Mouse (Mus musculus) embryo, embryonic 11.5 days (tissue): ENCODE results near the gene Capza2.

Source experiments
- DNase-seq: peaks from one replicate; pipeline ENCODE4 v3.0.0-alpha.2; 2012; ENCODE audit warnings: low read depth, low spot score

Capza2 gene

DNA sequence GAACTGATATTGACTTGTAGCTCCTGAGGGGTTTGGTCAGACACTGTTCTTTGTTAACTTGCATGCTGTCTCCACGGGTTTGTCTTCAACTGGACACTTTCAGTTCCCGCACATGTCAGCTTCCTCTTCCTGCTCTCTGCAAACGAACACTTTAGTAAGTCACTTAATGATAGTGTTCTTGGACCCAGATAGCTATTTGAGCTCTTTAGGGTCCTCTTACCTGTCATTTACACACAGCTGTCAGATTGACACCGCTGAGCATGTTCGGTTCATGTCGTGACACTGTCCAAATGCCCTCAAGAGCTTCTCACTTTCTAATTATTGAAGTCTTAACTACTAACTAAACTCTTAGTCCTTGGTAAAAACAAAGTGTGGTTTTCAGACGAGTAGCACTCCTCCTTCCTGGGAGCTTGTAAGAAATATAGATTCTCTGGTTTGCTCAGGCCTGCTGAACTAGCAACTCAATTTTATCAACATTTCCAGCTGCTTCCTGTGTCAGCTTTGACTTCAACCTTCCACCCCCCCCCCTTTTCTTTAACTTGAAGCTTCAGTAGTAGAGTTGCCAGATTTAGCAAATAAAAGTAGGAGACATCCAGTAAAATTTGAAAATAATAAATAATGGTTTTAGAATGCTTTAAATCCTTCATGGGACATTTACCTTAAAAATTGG is at the start of gene Capza2:
Gene Capza2 (plus strand): TSS at position 620 of the 670 bp plus-strand sequence.
- DNase-seq: no peak

DNA sequence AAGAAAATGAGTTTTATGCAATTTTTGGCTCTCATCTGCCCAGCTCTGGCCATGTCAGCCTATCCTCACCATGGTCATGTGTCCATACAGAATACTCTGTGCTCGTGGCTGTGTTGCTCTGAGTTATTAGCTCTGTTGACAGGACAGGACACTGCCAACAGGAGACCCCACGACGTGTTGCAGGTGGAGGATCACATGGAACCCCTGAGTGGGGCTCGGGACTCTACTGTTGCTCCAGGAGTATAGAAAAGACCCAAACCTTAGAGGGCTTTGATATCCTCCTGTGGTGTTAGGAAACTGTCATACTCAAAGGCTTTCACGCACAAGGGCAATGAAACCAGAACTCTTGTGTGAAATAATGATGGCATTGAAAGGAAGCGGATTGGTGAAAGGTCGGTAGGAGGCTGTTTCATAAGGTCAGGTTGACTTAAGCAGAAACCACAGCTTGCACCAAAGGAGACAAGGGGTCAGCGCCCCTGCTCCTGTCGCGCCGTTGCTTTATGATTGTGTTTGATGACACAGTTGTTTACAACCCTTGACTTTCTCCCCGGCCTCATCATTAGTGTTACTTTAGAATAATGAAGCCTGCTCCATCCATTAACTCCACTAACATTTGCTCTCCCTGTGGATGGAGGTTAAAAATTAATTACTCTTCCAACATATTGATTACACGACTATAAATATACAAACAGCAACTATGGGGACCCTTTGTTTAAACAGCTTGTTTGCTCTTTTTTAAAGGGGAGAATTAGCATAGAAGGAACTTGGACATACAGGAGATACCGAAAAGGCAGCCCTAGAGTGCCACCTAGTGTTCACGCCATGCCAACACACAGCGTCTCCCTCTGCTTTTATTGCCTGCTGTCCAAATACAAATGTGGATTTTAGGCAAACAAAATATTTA is 46.7 kb upstream of the Capza2 start:
- DNase-seq: peak; percentile 59

DNA sequence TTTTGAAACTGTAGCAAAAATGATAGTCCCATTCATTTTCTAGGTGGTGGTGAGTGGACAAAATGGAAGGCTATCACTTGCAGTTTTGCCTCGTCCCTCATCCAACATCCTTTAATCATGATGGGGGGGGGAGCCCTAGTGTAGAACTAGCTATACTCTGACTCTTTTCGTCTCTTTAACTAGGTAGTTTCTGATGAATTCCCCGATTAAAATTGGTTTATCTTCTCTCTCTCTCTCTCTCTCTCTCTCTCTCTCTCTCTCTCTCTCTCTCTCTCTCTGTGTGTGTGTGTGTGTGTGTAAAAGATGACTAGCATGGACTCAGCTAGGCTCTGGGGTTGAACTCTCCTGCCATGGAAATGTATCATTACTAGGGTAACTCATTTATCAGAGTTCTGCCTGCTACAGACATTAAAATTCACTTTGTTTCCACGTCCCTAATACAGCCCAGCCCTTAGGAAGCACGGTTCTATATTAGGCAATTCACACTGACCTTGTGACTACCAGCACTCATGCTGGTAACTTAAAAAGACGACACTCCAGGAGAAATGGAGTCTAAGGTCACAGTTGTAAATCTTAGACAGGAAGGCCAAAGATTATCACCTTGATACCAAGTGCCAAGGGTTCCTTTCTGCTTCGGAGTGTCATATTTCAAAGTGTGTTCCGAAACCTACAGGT is 45.9 kb upstream of the Capza2 start:
- DNase-seq: no peak

DNA sequence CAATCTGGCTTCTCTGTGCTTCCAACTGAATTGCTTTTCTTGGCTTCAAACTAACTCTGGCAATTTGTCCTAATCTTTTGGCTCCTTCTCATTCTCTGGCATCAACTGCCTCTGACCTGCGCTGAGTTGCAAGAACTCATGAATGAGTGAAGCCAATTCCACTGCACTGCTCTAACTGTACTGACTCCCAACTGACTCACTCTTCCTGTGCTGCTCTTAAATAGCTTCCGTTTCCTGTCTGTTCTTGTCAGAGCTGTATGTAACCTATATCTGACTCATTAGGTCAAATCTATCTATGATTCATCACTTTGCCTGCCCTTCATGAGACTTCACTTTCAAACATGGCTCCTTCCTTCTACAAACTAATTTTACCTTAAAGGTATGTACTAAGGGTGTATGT is 42.1 kb upstream of the Capza2 start:
- DNase-seq: no peak

DNA sequence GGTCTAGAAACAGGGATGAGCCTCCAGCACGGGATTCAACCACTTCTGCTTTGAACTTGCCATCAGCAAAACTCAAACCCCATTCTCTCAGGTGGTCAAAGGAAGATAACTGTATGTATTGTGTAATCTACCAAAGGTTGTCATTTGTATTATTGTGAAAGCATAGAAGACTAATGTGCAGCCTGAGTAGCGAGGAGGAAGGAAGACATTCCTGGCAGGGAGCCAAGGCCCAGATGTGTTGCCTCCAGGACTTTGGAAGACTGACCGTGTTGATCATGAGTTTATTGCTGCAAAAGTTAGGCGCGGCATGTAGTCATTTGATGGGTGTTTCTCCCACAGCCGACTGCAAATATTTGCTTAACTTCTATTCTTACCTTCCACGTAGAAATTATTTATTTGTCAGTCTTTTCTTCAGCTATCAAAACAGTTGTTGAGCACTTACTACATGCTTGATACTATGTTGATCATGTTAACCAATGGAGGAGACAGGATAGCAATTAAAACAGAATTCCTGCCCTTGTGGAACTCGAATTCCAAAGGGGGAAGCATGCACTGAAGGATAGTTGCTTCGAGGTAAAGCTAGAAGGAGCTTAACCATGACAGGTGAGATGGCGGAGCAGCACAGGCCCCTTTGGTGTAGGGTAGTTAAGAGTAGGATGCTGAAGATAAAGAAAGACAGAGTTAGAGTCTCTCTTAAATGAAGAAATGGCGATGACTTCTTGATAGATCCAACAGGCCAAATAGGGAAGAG is 40.1 kb upstream of the Capza2 start:
- no peak for DNase-seq

DNA sequence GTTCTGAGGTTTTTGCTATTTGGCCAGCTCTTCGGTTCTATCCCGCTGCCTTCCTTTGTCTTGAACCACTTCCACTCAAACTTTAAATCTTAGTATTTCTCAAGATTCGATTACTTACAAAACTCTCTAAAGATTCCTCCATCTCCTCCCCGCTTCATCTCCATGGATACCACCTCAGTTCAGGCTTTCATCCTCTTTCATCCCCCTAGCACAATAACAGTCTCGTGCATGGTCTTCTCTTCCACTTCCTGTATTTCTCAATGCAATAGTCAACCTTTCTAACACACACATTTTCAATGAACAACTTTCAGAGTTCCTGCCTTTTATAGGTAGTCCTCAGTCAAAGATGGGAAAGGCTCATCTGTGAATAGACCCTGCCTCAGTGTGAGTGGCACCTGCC is 36.7 kb upstream of the Capza2 start:
- DNase-seq: no peak

DNA sequence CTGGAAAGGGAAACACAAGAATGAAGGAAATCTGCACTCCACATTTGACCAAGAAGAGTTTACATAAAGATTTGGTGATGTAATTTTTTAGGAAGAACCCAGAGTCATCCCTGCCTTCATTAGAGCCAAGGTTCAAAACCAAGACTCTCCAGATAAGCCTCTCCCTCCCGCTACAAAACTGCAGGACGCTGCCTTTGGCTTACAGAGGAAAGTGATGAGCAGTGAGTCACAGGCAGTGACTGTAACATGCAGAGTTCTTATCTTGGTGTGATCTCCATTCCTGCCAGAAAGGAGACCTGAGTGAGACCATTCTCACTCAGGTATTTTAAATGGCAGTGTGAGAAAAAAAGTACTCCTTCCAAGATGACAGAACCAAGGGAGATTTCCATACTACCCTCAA is 34.5 kb upstream of the Capza2 start:
- no peak for DNase-seq

DNA sequence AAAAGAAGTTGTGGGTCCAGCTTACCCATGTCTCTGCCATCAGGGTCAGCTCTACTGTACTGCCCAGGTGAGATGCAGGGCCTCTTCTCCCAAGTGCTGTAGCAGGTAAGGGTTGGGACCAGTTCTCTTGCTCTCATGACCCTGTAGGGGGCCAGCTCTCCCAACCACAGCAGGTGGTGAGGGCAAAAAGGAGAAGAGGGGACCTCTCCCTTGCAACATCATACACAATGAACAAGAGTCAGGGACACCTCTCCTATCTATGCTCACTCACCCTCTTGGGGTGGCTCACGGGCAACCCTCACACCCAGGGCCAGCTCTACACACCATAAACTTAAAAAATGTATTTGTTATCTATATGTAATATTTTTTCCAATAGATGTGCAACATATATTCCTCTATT is 29.1 kb upstream of the Capza2 start:
- no peak for DNase-seq

DNA sequence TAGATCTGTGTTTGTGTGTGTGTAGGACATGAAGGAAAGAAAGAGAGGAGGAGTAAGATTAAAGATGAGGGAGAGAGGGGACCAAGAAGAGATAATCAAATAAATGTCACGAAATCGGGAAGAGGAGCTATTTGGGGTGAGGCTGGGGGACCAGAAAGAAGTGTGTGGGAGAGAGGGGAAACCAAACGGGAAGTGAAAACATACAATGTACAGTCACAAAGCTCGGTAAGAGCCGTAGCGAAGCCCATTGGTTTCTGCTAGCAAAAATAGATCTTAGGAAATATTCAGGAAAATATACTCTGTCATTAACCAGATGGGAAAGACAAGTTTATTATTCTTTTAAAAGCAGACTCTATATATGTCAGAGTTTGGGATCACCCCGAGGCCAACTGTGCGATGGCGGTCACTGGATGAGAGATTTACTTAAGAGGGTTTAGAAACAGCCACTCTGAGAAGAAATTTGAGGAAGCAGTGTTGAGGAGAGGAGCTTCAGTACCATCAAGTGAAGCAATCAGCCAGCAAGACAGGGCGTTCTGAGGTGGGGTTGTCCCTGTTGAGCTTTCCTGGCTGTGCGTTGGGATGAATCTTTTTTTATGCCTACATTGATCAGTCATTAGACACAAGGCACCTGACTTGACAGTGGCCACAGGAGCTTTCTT is 24.6 kb upstream of the Capza2 start:
- no peak for DNase-seq

DNA sequence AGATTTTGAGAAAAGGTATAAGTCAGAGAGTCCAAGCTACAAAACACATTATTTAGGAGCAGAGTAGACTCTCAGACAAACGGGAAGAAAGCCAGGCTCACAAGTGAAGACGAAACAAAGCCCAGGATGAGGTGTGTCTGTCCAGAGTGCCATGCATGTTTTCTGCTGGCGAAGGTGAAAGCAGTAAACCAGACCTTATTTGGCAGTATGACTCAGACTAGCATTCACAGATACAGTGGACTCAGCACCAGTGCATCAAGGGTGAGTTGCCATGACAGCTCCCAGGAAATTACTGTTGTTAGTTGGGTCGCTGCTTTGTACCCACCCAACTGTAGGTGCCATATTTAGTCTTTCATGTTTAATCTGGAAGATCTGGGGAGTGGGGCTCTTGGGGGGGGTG is 23.4 kb upstream of the Capza2 start:
- DNase-seq: no peak

DNA sequence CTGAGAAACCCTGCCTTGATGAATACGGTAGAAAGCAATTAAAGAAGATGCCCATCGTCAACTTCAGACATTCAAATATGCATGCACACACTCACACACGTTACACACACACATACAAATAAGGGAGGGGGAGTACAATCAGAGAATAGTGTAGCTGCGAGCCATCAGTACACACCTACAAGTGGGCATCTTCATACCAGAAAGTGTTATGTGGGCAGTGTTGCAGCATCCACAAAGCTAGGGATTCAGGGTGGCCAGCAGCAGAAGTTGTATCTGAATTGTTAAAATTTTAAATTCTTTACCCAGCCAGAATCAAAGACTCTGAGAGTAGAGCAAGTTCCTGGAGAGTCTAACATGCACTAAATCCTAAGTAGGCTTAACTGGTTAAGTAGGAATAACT is 15.2 kb upstream of the Capza2 start:
- no peak for DNase-seq

DNA sequence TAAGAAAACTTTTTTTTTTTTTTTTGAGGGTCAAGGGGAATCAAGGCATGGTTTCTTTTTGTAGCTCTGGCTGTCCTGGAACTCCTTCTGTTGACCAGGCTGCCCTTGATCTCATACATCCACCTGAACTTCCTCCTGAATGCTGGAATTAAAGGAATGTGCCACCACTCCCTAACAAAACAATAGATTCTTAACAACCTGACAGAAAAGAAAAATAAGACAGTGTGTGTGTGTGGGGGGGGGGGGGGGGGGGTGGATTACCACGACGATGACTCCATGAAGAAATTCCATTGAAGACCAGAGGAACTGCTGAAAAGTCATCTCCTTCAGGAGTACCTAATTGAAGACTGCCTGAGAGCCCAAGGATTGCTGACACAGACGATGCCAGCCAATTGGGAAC is 14.6 kb upstream of the Capza2 start:
- no peak for DNase-seq

DNA sequence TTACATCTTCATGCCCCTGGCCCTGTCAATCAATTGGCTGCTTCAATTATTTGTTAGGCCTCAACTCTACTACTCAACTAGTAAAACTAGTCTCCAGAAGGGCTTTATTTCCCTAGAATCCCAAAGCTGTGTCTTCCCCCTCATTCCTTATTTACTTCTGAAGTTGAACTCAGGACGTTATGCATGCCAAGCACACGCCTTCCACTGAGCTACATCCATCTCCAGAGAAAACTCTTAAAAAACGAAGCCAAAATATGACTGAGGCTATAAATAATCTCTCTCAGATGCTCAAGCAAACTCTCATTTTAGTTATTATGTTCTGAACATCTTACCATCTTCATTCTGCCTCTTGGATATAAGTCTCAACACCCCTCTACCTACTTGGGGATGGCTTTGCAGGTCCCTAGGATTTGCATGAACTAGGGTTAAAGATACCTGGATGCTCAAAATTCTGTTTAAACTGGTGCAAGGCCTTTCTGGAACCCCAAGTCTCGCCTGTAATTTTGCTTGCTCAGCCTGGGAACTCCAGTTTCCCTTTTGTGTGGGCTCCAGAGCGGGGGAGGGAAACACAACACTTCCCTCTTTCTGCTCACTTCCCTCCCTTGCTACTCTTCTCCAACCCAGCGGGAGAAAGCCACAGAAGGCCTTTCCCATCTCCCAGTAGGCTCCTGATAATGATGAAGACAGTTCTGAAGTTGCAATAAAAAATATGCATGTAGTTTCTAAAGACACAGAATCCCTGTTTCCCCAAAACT is 7.2 kb upstream of the Capza2 start:
- no peak for DNase-seq

DNA sequence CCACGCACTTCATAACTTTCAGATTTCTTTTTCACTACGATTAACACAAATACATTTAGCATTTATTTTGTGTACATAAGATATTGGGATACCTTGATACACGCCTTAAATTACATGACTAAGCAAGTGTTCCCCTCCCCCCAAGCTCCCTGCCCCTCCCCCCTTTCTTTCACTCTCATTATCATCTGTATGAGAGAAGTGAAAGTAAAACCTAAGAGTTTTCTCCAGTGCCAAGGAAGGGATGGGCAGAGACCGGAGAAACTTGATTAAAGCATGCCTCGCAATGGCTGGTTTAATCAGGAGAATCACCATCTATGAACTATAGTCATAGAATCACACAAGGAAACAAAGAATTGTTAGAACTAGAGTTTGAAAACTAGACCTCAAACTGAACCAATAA is 6.3 kb upstream of the Capza2 start:
- DNase-seq: no peak

DNA sequence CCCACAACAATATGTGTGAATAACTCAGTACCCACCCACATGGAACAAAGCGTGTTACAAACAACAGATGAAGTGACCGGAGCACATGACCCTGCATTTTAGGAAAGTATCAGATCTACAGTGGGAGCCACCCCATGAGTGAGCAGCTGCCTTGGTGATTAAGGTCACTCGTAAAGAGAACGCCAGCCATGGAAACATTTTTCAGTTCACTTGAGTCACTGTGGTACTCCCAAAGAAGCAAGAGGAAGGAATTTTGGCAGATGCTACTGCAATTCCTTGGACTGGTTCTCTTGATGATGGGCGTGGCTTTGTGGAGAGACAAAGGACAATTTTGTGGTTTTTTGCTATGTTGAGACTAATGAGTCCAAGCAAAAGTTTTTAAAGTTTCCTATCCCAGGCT is 4.4 kb upstream of the Capza2 start:
- DNase-seq: no peak

DNA sequence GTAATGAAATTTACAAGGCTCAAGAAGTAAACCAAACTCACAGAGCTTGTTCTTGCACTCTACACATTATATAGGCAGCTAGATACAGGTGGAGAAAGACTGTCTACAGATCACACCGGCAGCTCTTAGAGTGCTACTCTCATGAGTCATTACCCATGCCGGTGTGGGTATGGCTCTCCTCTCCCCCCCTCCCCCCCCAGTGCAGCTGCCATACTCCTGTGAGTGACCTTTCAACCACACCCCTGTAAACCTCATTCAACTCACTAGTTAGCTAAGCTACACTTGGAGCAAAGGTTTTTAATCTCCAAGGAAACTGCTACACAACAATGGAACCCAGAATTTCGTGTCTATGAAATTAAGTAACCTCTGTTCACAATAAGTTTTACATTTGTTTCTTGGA is 2.2 kb upstream of the Capza2 start:
- no peak for DNase-seq

DNA sequence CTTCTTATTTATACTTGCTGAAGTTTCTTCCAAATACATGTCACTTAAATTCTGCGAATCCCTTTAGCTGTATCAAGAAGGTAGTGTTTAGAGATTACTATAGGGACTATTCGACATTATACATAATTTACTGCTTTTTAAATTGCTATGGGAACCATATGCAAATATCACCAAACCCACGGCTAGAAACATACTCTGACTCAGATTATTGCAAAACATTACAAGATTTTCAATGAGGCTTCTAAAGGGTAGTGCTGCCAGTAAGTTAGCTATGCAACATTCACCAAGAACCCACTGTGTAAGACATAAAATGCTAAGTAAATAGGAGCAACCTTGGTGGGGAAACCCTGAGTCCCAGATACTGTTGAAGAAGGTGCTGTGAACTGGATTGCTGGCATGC is 1.0 kb upstream of the Capza2 start:
- no peak for DNase-seq

DNA sequence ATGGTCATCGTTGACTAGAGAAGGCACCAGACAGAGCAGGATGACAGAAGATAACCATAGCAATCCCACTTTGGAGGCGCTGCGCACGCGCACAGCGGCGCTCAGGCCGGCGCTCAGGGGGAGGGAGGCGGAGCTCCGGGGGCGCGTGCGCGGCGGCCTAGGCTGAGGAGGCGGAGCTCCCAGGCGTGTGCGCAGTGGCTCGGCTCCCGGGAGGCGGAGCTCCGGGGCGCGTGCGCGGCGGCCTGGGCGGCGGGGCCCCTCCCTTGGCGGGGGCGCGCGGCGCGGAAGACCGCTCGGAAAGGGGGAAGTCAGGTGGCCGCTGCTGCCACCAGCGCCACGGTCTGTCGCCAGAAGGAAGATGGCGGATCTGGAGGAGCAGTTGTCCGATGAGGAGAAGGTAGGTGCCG is 733 bp downstream of the Capza2 start:
- DNase-seq: peak; percentile 90

DNA sequence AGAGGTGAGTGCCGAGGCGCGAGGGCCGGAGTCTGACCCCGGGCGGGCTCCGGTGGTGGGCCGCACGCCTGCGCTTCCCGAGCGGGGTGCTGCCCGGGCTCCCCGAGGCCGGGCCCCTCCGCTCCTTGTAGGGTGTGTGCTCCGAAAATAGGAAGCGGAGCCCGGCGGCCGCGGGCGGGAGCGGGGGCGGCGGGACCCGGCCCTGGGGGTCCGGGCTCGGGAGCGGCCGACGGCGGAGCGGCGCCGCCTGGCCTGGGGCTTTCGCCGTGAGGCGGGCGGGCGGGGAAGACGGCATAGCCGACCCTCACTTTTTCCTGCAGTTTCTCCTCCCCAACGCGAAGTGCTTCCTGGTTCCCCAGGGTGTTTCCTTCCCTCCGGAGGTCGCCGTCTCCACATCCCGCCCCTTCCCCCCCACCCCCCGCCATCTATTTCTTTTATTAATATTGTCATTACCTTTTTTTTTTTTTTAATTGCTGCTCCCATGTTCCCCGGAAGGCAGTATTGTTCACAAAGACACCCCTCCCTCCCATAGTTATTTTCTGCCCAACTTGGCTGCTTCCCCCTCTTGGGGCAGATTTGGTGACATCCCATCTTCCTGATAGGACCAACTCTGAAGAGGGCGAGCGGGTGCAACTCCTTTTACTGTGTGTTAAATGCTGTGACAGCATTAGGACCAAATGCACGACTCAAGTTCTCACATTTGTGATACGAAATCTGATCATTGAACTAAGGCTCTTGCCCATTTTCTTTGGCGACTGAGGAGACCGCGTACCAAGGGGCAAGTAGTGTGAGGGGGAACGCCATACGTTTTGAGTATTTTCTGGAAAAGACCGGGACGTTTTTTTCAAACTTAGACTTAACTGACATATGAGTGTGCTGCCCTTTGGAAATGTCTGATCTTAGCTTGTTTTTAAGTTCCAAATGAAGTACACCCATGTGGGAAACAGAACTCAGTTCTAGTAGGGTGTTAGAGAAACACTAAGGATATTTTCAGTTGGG is 1.5 kb downstream of the Capza2 start:
- peak; percentile 11 for DNase-seq
